Mouse (Mus musculus) brown adipose tissue, adult 24 weeks (tissue): ENCODE results near the gene Islr2. TPM values are rescaled to one million over a fixed set of nuclear protein-coding genes. Genes with fewer than 3 reads are reported as not detected.
A peak's percentile ranks its signal among the peaks of the same experiment; 100 is the strongest.

Source experiments
- H3K27ac ChIP-seq: fragments of 200-500 bp; replicated peaks from 2 replicates; pipeline ENCODE4 v1.5.1; 2012; ENCODE audit warnings: low read depth, mild to moderate bottlenecking, low read length
- H3K4me1 ChIP-seq: fragments of 200-500 bp; 2 replicates; pipeline ENCODE4 v1.6.1; 2012; ENCODE audit warnings: low read length, mixed read lengths; ENCODE audit not compliant: control insufficient read depth, insufficient read depth, insufficient read length
- H3K4me3 ChIP-seq: fragments of 200-500 bp; 2 replicates; pipeline ENCODE4 v1.5.1; 2012; ENCODE audit warnings: low read depth, mild to moderate bottlenecking, low read length, moderate library complexity; ENCODE audit not compliant: insufficient read depth
- polyA plus RNA-seq: library from polyadenylated mRNA; stranded (reverse); fragments of >200 nt; gene quantifications from 2 replicates; pipeline ENCODE4 v1.2.4, GENCODE M21; 2012; ENCODE audit not compliant: missing spikeins, insufficient read depth, insufficient read length

The Islr2 gene
- polyA plus RNA-seq, 1 experiment = 1.8 TPM

GRCm38 (mm10) chr9:58204448-58205000 is 405 bp upstream of the Islr2 start:
- Histone ChIP-seq H3K27ac (no peak overlapping the region), H3K4me3 (peak overlapping the region; percentile 59), H3K4me1 (peaks cover 2% of the 10 kb centered on the region; the same call in 1 of the 2 replicates)

GRCm38 (mm10) chr9:58202676-58203453 is 1.3 kb downstream of the Islr2 start:
- Histone ChIP-seq H3K4me1 (peaks cover 2% of the 10 kb centered on the region; the same call in 1 of the 2 replicates), H3K27ac (no peak overlapping the region), H3K4me3 (no peak overlapping the region)

GRCm38 (mm10) chr9:58201861-58202549 is 2.1 kb downstream of the Islr2 start:
- Histone ChIP-seq H3K27ac (no peak overlapping the region), H3K4me1 (peaks cover 2% of the 10 kb centered on the region; the same call in 1 of the 2 replicates), H3K4me3 (no peak overlapping the region)

GRCm38 (mm10) chr9:58201091-58201842 is 2.9 kb downstream of the Islr2 start:
- Histone ChIP-seq H3K4me1 (peaks cover 2% of the 10 kb centered on the region; the same call in 1 of the 2 replicates), H3K27ac (no peak overlapping the region), H3K4me3 (no peak overlapping the region)

GRCm38 (mm10) chr9:58200270-58201090 is 3.6 kb downstream of the Islr2 start:
- Histone ChIP-seq H3K4me3 (no peak overlapping the region), H3K4me1 (peaks cover 2% of the 10 kb centered on the region; the same call in 1 of the 2 replicates), H3K27ac (no peak overlapping the region)

GRCm38 (mm10) chr9:58199381-58200269 is 4.5 kb downstream of the Islr2 start:
- H3K4me1 ChIP-seq = peaks cover 2% of the 10 kb centered on the region; the same call in 1 of the 2 replicates
- no peak overlapping the region for H3K4me3 ChIP-seq
- H3K27ac ChIP-seq = no peak overlapping the region

GRCm38 (mm10) chr9:58198801-58199371 is 5.2 kb downstream of the Islr2 start:
- Histone ChIP-seq H3K4me1 (peaks cover 2% of the 10 kb centered on the region; the same call in 1 of the 2 replicates), H3K4me3 (no peak overlapping the region), H3K27ac (no peak overlapping the region)

GRCm38 (mm10) chr9:58197781-58198701 is 6.1 kb downstream of the Islr2 start:
- H3K4me3 ChIP-seq = no peak overlapping the region; the same call in 1 of the 2 replicates
- no peak overlapping the region for H3K27ac ChIP-seq

GRCm38 (mm10) chr9:58196610-58197567 is 7.2 kb downstream of the Islr2 start:
- Histone ChIP-seq H3K27ac (no peak overlapping the region), H3K4me1 (peaks cover 2% of the 10 kb centered on the region; the same call in 1 of the 2 replicates), H3K4me3 (no peak overlapping the region)

More at GRCm38 (mm10) chr9:58197781-58198701, 6.1 kb downstream of the Islr2 start:
- peaks cover 2% of the 10 kb centered on the region; the same call in 1 of the 2 replicates for H3K4me1 ChIP-seq

- H3K4me1 ChIP-seq = peaks cover 2% of the 10 kb centered on the region; the same call in 1 of the 2 replicates
- no peak overlapping the region for H3K4me3 ChIP-seq
Measured at GRCm38 (mm10) chr9:58196141-58196540, 8.0 kb downstream of the Islr2 start.

GRCm38 (mm10) chr9:58195671-58196070 is 8.4 kb downstream of the Islr2 start:
- no peak overlapping the region for H3K4me3 ChIP-seq
- H3K27ac ChIP-seq = no peak overlapping the region
- H3K4me1 ChIP-seq = peaks cover 2% of the 10 kb centered on the region; the same call in 1 of the 2 replicates

More at GRCm38 (mm10) chr9:58196141-58196540, 8.0 kb downstream of the Islr2 start:
- no peak overlapping the region for H3K27ac ChIP-seq
